ENCODE assay signal across 24 mouse cellular contexts in the genomic region with DNA sequence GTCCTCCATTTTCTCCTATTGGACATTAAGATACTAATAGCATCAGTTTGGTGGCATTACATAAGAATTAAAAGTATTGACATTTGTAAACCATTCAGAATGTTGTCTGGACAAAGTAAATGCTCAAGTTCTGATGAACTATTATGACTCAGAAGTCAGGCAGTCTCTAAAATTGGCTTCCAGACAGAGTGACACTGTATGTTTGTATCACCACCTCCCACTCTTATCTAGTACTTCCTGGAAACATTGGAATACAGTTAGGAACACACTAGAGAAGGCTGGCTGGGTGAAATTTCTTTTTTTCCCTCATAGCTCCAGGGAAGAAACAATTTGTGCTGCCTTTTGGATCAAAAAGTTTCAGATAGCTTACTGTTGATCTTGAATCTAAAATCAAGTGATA.
DNase-seq lines count a peak whose midpoint lies in the region; ATAC-seq and TF ChIP-seq lines count a peak whose summit lies in the region.
"Had no signal": no experiment of that assay in that cellular context is flagged by ENCODE, and none has a peak within 500 bp of the region (broad histone marks: within the 10 kb centered on the region; RNA-seq: fewer than 3 reads in every experiment).

No protein-coding gene starts in this region.

- DNase-seq in heart, adult 8-10 months (ENCODE audit: low spot score): peak; percentile 55
- no peak for DNase-seq in heart, adult 11 months
- DNase-seq in lung, postnatal 0 days (ENCODE audit: low spot score): peak; percentile 14
- DNase-seq in lung, adult 18-20 months: no peak
- peak; percentile 26 for DNase-seq in NIH3T3 (ENCODE audit: low read depth)
- DNase-seq in heart, postnatal 0 days (ENCODE audit: low spot score): peak; percentile 72
- DNase-seq in kidney, adult 11 months: no peak
- DNase-seq: adrenal gland, postnatal 14 days; B cell, adult 2 months; cerebellum, adult 9-10 months; forebrain, postnatal 0 days; gastrocnemius, postnatal 36 days; liver, embryonic 13.5 days; thymus, postnatal 25 days had no signal

- no peaks in the 10 kb centered on the region for H3K36me3 ChIP-seq in lung, postnatal 0 days (ENCODE audit: insufficient read depth, low read length)
- H3K36me3 ChIP-seq in heart, postnatal 0 days (replicated peaks; ENCODE audit: control insufficient read depth, insufficient read depth, low read length): no peaks in the 10 kb centered on the region
- H3K36me3 ChIP-seq: embryonic facial prominence, embryonic 15.5 days; G1E; hindbrain, embryonic 12.5 days; liver, embryonic 13.5 days; lung, embryonic 15.5 days; stomach, embryonic 15.5 days had no signal

- no peaks in the 10 kb centered on the region for H3K4me1 ChIP-seq in lung, postnatal 0 days (ENCODE audit: insufficient read depth, low read depth, low read length)
- H3K4me1 ChIP-seq in heart, postnatal 0 days (ENCODE audit: control insufficient read depth, insufficient read depth): peaks cover 13% of the 10 kb centered on the region
- H3K4me1 ChIP-seq: hindbrain, embryonic 12.5 days; liver, embryonic 13.5 days; stomach, embryonic 15.5 days had no signal

- no peak overlapping the region for H3K27ac ChIP-seq in lung, postnatal 0 days (ENCODE audit: low read length)
- peak overlapping the region; percentile 53 for H3K27ac ChIP-seq in heart, postnatal 0 days (ENCODE audit: low read depth)
- H3K27ac ChIP-seq: embryonic facial prominence, embryonic 15.5 days; hindbrain, embryonic 12.5 days; left cerebral cortex, adult 2 months; liver, embryonic 13.5 days; lung, embryonic 15.5 days; stomach, embryonic 15.5 days had no signal

- no peak for ATAC-seq in lung, postnatal 0 days
- ATAC-seq in heart, postnatal 0 days (ENCODE audit: insufficient read depth, low read depth): peak; percentile 73
- ATAC-seq: activated CD4-positive, CD25-positive, alpha-beta regulatory T cell, adult 4 months; forebrain, postnatal 0 days; intestine, postnatal 0 days had no signal

- no peaks in the 10 kb centered on the region for H3K27me3 ChIP-seq in lung, postnatal 0 days (replicated peaks; ENCODE audit: insufficient read depth, low read length)
- H3K27me3 ChIP-seq in heart, postnatal 0 days (ENCODE audit: control insufficient read depth, insufficient read depth, low read length): no peaks in the 10 kb centered on the region
- H3K27me3 ChIP-seq: CH12.LX; embryonic facial prominence, embryonic 15.5 days; hindbrain, embryonic 12.5 days; liver, embryonic 13.5 days; lung, embryonic 15.5 days; stomach, embryonic 15.5 days had no signal

- H3K4me2 ChIP-seq in lung, postnatal 0 days (replicated peaks; ENCODE audit: low read depth, low read length): no peak overlapping the region
- H3K4me2 ChIP-seq in heart, postnatal 0 days (ENCODE audit: low read depth, low read length): no peak overlapping the region
- H3K4me2 ChIP-seq: embryonic facial prominence, embryonic 15.5 days; hindbrain, embryonic 12.5 days; liver, embryonic 13.5 days; lung, embryonic 15.5 days; midbrain, embryonic 11.5 days; stomach, embryonic 15.5 days had no signal

- no peak for TF ChIP-seq EP300 in lung, postnatal 0 days (IDR thresholded peaks at IDR 0.05)
- TF ChIP-seq EP300 in heart, postnatal 0 days (IDR thresholded peaks at IDR 0.05; ENCODE audit: low read depth): peak; percentile 59; the same call in 1 of the 2 replicates

- H3K9ac ChIP-seq in lung, postnatal 0 days (replicated peaks; ENCODE audit: low read depth): no peak overlapping the region
- no peak overlapping the region for H3K9ac ChIP-seq in heart, postnatal 0 days (replicated peaks; ENCODE audit: low read depth, low read length)
- H3K9ac ChIP-seq: embryonic facial prominence, embryonic 15.5 days; forebrain, postnatal 0 days; hindbrain, embryonic 12.5 days; liver, embryonic 13.5 days; lung, embryonic 15.5 days; stomach, embryonic 15.5 days had no signal

- H3K4me3 ChIP-seq in lung, postnatal 0 days (ENCODE audit: low read depth, low read length): no peak overlapping the region
- H3K4me3 ChIP-seq in heart, postnatal 0 days (ENCODE audit: low read depth, low read length): no peak overlapping the region
- H3K4me3 ChIP-seq: embryonic facial prominence, embryonic 15.5 days; hindbrain, embryonic 12.5 days; left cerebral cortex, adult 2 months; liver, embryonic 13.5 days; lung, embryonic 15.5 days; stomach, embryonic 15.5 days had no signal

- H3K9me3 ChIP-seq in lung, postnatal 0 days (ENCODE audit: low read length): no peaks in the 10 kb centered on the region
- no peaks in the 10 kb centered on the region for H3K9me3 ChIP-seq in heart, postnatal 0 days (replicated peaks; ENCODE audit: control insufficient read depth, low read length)
- H3K9me3 ChIP-seq: embryonic facial prominence, embryonic 15.5 days; G1E; hindbrain, embryonic 12.5 days; liver, embryonic 13.5 days; lung, embryonic 15.5 days; stomach, embryonic 15.5 days had no signal

- no peak for TF ChIP-seq CTCF in lung, postnatal 0 days (IDR thresholded peaks at IDR 0.05)
- TF ChIP-seq CTCF in heart, postnatal 0 days (IDR thresholded peaks at IDR 0.05; ENCODE audit: low read depth): no peak

Comparison
In these comparisons a context has a peak if more than half of its experiments do, and no peak if none do; other contexts are left out.
1. DNase-seq: peak in heart, adult 8-10 months (single experiment), lung, postnatal 0 days (single experiment), NIH3T3 (single experiment) and heart, postnatal 0 days (single experiment); none in heart, adult 11 months (single experiment), lung, adult 18-20 months (0 of 2) and kidney, adult 11 months (single experiment).